ENCODE assay signal across 28 mouse cellular contexts in the genomic region with DNA sequence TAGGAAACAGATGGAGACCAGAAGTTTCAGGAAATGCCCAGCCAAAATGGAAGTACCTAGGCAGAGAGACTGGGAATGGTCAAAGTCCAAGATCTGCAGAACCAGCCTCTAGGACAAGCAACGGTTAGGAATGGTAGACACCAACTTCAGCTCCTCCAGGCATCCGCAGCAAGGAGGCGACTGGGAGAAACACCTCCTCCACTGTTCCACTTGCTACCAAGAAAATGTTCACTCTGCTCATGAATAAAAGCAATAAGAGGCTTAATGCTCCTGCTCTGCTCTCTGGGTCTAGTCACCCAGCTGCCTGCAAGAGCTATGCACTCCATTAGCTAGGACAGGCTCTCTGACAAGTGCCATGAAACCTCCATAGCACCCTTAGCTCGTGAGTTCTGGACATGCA. TPM values are rescaled to one million over a fixed set of nuclear protein-coding genes. Genes with fewer than 3 reads are reported as not detected.
DNase-seq lines count a peak whose midpoint lies in the region; ATAC-seq and TF ChIP-seq lines count a peak whose summit lies in the region.
"Had no signal": no experiment of that assay in that cellular context is flagged by ENCODE, and none has a peak within 500 bp of the region (broad histone marks: within the 10 kb centered on the region; RNA-seq: fewer than 3 reads in every experiment).

No protein-coding gene starts in this region.

- 56% methylated on average over 4 of the region's 4 CpGs for WGBS in cerebellum, adult 2 months
- WGBS in heart, embryonic 15.5 days, result 59% methylated on average over 4 of the region's 4 CpGs

- no peaks in the 10 kb centered on the region for H3K27me3 ChIP-seq in cerebellum, adult 2 months (ENCODE audit: control insufficient read depth, insufficient read depth, low read length)
- no peaks in the 10 kb centered on the region for H3K27me3 ChIP-seq in heart, embryonic 15.5 days
- H3K27me3 ChIP-seq: embryonic facial prominence, embryonic 13.5 days; forebrain, embryonic 12.5 days; forebrain, embryonic 15.5 days; intestine, embryonic 15.5 days had no signal

- DNase-seq in cerebellum, adult 2 months, result peak in 1 of 2 experiments; percentile 43
- DNase-seq in cerebellum, adult 9-10 months, result no peak
- no peak for DNase-seq in heart, postnatal 25 days (ENCODE audit: low spot score)
- DNase-seq in left cerebral cortex, adult 11 months (ENCODE audit: low spot score), result peak; percentile 33
- DNase-seq in left cerebral cortex, postnatal 10 days (ENCODE audit: extremely low spot score in 1 of 2, low spot score in 2 of 2), result no peak
- peak; percentile 18 for DNase-seq in testis, postnatal 14 days (ENCODE audit: low spot score)
- DNase-seq in testis, postnatal 10 days (ENCODE audit: low spot score), result no peak
- DNase-seq: adrenal gland, adult 8-10 months; adrenal gland, postnatal 25 days; cerebellum, adult 18-20 months; cerebellum, postnatal 10 days; cerebellum, postnatal 36 days; embryo, embryonic 11 days; gastrocnemius, adult 2 months; gastrocnemius, postnatal 14 days; heart, adult 18-20 months; heart, postnatal 36 days had no signal

- TF ChIP-seq CTCF in cerebellum, adult 2 months (IDR thresholded peaks at IDR 0.05; ENCODE audit: borderline replicate concordance, insufficient read depth, low read depth, low read length), result no peak

- TF ChIP-seq POLR2A in cerebellum, adult 2 months (IDR thresholded peaks at IDR 0.05; ENCODE audit: borderline replicate concordance, insufficient read depth, low read length), result no peak

- peaks cover 5% of the 10 kb centered on the region; the same call in 1 of the 2 replicates for H3K36me3 ChIP-seq in heart, embryonic 15.5 days
- H3K36me3 ChIP-seq: embryonic facial prominence, embryonic 10.5 days; embryonic facial prominence, embryonic 13.5 days; forebrain, embryonic 12.5 days; forebrain, embryonic 15.5 days; hindbrain, embryonic 10.5 days; hindbrain, embryonic 13.5 days; intestine, embryonic 15.5 days had no signal

- peak overlapping the region; percentile 50; the same call in 1 of the 2 replicates for H3K27ac ChIP-seq in cerebellum, adult 2 months (ENCODE audit: insufficient read depth, low read length)
- H3K27ac ChIP-seq in heart, embryonic 15.5 days, result 0 out of 2 replicates have a peak overlapping the region, but pooled peaks have one; percentile 20
- H3K27ac ChIP-seq: embryonic facial prominence, embryonic 10.5 days; embryonic facial prominence, embryonic 13.5 days; forebrain, embryonic 12.5 days; forebrain, embryonic 15.5 days; gastrocnemius, adult 2 months; hindbrain, embryonic 10.5 days; hindbrain, embryonic 13.5 days; intestine, embryonic 15.5 days had no signal

- intact Hi-C loops in heart, postnatal 25 days (cut with DNase I), result no loop called here
- intact Hi-C loops in left cerebral cortex, postnatal 10 days (cut with DNase I), result no loop called here

- no peak overlapping the region for H3K4me3 ChIP-seq in cerebellum, adult 2 months (replicated peaks; ENCODE audit: insufficient read depth, low read depth, low read length)
- no peak overlapping the region for H3K4me3 ChIP-seq in heart, embryonic 15.5 days
- H3K4me3 ChIP-seq: embryonic facial prominence, embryonic 10.5 days; embryonic facial prominence, embryonic 13.5 days; erythroblast, embryonic 14.5 days; forebrain, embryonic 12.5 days; forebrain, embryonic 15.5 days; gastrocnemius, adult 2 months; hindbrain, embryonic 10.5 days; hindbrain, embryonic 13.5 days; intestine, embryonic 15.5 days had no signal

- H3K4me2 ChIP-seq in heart, embryonic 15.5 days, result no peak overlapping the region
- H3K4me2 ChIP-seq: embryonic facial prominence, embryonic 13.5 days; forebrain, embryonic 12.5 days; forebrain, embryonic 15.5 days; hindbrain, embryonic 13.5 days; intestine, embryonic 15.5 days had no signal

- H3K9ac ChIP-seq in heart, embryonic 15.5 days, result no peak overlapping the region
- H3K9ac ChIP-seq: embryonic facial prominence, embryonic 13.5 days; forebrain, embryonic 12.5 days; forebrain, embryonic 15.5 days; hindbrain, embryonic 13.5 days; intestine, embryonic 15.5 days had no signal

- H3K9me3 ChIP-seq in heart, embryonic 15.5 days (replicated peaks), result no peaks in the 10 kb centered on the region
- H3K9me3 ChIP-seq: embryonic facial prominence, embryonic 10.5 days; embryonic facial prominence, embryonic 13.5 days; forebrain, embryonic 12.5 days; forebrain, embryonic 15.5 days; hindbrain, embryonic 10.5 days; intestine, embryonic 15.5 days had no signal

- peaks cover 20% of the 10 kb centered on the region for H3K4me1 ChIP-seq in cerebellum, adult 2 months (ENCODE audit: control insufficient read depth, insufficient read depth, low read length)
- peaks cover 44% of the 10 kb centered on the region for H3K4me1 ChIP-seq in heart, embryonic 15.5 days (replicated peaks)
- H3K4me1 ChIP-seq: embryonic facial prominence, embryonic 10.5 days; embryonic facial prominence, embryonic 13.5 days; forebrain, embryonic 15.5 days; hindbrain, embryonic 10.5 days; hindbrain, embryonic 13.5 days had no signal

- no peak for ATAC-seq in heart, embryonic 15.5 days (replicated peaks; ENCODE audit: insufficient number of reproducible peaks, insufficient read depth, low FRiP score, low read depth)
- ATAC-seq: activated CD4-positive, CD25-positive, alpha-beta regulatory T cell, adult 4 months; forebrain, embryonic 15.5 days; hindbrain, embryonic 16.5 days; intestine, embryonic 15.5 days had no signal

RNA-seq across cellular contexts. Expression of gene Ryr2, which starts 26.2 kb away (rescaled TPM):
- 59.8 and 65.4 TPM in 2 replicates for polyA plus RNA-seq in cerebellum, adult 2 months (2012; rRNA removed)
- polyA plus RNA-seq in heart, embryonic 15.5 days (2015; fragmentation: Nextera tagmentation; extraction: Ambion mirVana), result 27.3 and 30.0 TPM in 2 replicates
- total RNA-seq in heart, postnatal 25 days (2021), result 1,000 to 10,000 TPM in 1 of 2 experiments, 100 to 1,000 TPM in 1; 936 to 1,019 TPM
- 100 to 1,000 TPM; 132 to 134 TPM for total RNA-seq in left cerebral cortex, postnatal 10 days (2021)
- polyA plus RNA-seq: activated CD4-positive, CD25-positive, alpha-beta regulatory T cell, adult 4 months; erythroblast, embryonic 14.5 days had no signal

Comparison
In these comparisons a context has a peak if more than half of its experiments do, and no peak if none do; other contexts are left out.
1. DNase-seq: peak in left cerebral cortex, adult 11 months (single experiment) and testis, postnatal 14 days (single experiment); none in cerebellum, adult 9-10 months (single experiment), heart, postnatal 25 days (single experiment), left cerebral cortex, postnatal 10 days (0 of 2) and testis, postnatal 10 days (single experiment).
2. RNA of gene Ryr2, which starts 26.2 kb away (total RNA-seq): 936 to 1,019 TPM in heart, postnatal 25 days; 132 to 134 TPM in left cerebral cortex, postnatal 10 days; every median in the first group is over 4 times any median in the second.